ENCODE assay signal across 24 mouse cellular contexts in the genomic region with DNA sequence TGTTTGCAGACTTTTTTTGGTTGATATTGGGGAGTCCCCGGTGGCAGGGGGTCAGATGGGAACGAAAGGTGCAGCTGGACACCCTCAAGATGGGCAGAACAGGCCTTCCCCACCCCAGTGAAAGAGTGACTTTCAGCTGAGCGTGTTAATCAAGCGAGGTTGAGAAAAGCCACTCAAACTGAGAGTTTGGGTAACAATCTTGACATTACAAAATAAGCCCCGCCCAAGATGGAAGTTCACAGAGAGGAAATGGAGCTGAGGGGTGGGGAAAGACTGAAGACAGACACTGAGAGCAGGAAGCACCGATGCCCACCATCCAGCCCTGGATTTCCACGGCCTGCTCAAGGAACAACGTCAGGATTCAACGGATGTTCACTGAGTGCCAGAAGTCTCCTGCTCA.
DNase-seq lines count a peak whose midpoint lies in the region; ATAC-seq and TF ChIP-seq lines count a peak whose summit lies in the region.
"Had no signal": no experiment of that assay in that cellular context is flagged by ENCODE, and none has a peak within 500 bp of the region (broad histone marks: within the 10 kb centered on the region; RNA-seq: fewer than 3 reads in every experiment).

No protein-coding gene starts in this region.

- ATAC-seq in megakaryocyte progenitor cell, adult 5-6 weeks (replicated peaks; ENCODE audit: poor library complexity) = peak; percentile 37
- ATAC-seq in activated CD4-positive, CD25-positive, alpha-beta regulatory T cell, adult 4 months = no peak
- no peak for ATAC-seq in midbrain, embryonic 15.5 days (replicated peaks)
- ATAC-seq: forebrain, postnatal 0 days; hindbrain, postnatal 0 days; intestine, embryonic 15.5 days had no signal

- TF ChIP-seq POLR2A in bone marrow, adult 2 months (IDR thresholded peaks at IDR 0.05; ENCODE audit: borderline replicate concordance, control insufficient read depth, low read depth, low read length) = no peak

- H3K27ac ChIP-seq in heart, embryonic 10.5 days = 0 out of 2 replicates have a peak overlapping the region, but pooled peaks have one; percentile 85
- H3K27ac ChIP-seq in bone marrow, adult 2 months (ENCODE audit: control insufficient read depth, insufficient read depth, low read depth, low read length, poor library complexity) = peak overlapping the region; percentile 80
- H3K27ac ChIP-seq in midbrain, embryonic 15.5 days = no peak overlapping the region
- H3K27ac ChIP-seq: embryonic facial prominence, embryonic 12.5 days; forebrain, embryonic 12.5 days; gastrocnemius, adult 2 months; hindbrain, embryonic 13.5 days; hindbrain, postnatal 0 days; intestine, embryonic 15.5 days had no signal

- H3K4me3 ChIP-seq in heart, embryonic 10.5 days = no peak overlapping the region
- H3K4me3 ChIP-seq in bone marrow, adult 2 months (replicated peaks; ENCODE audit: control insufficient read depth, low read depth, low read length) = peak overlapping the region; percentile 25
- H3K4me3 ChIP-seq in midbrain, embryonic 15.5 days = no peak overlapping the region
- H3K4me3 ChIP-seq: embryonic facial prominence, embryonic 12.5 days; forebrain, embryonic 12.5 days; gastrocnemius, adult 2 months; hindbrain, embryonic 13.5 days; intestine, embryonic 15.5 days had no signal

- H3K4me2 ChIP-seq in midbrain, embryonic 15.5 days = no peak overlapping the region
- H3K4me2 ChIP-seq: embryonic facial prominence, embryonic 12.5 days; forebrain, embryonic 12.5 days; heart, embryonic 11.5 days; hindbrain, embryonic 13.5 days; intestine, embryonic 15.5 days had no signal

- 86% methylated on average over 9 of the region's 9 CpGs for WGBS in heart, embryonic 10.5 days
- 37% methylated on average over 9 of the region's 9 CpGs for WGBS in bone marrow, adult 2 months
- 89% methylated on average over 9 of the region's 9 CpGs for WGBS in midbrain, embryonic 15.5 days

- intact Hi-C loops in heart, postnatal 36 days (cut with DNase I) = loop anchor here (2.0 to 5.0 kb wide), 3 partner anchors 116 to 561 kb away; no protein-coding TSS in a partner anchor

- peaks cover 71% of the 10 kb centered on the region for H3K4me1 ChIP-seq in heart, embryonic 10.5 days
- H3K4me1 ChIP-seq in bone marrow, adult 2 months (ENCODE audit: control insufficient read depth, insufficient read depth, low read length) = peaks cover 12% of the 10 kb centered on the region
- peaks cover 7% of the 10 kb centered on the region; the same call in 1 of the 2 replicates for H3K4me1 ChIP-seq in midbrain, embryonic 15.5 days

- no peaks in the 10 kb centered on the region for H3K9me3 ChIP-seq in heart, embryonic 10.5 days
- no peaks in the 10 kb centered on the region for H3K9me3 ChIP-seq in midbrain, embryonic 15.5 days
- H3K9me3 ChIP-seq: embryonic facial prominence, embryonic 12.5 days; forebrain, embryonic 12.5 days; G1E; hindbrain, embryonic 13.5 days; intestine, embryonic 15.5 days had no signal

- TF ChIP-seq CTCF in bone marrow, adult 2 months (IDR thresholded peaks at IDR 0.05; ENCODE audit: control insufficient read depth, insufficient read depth, low read length) = no peak

- no peak for DNase-seq in heart, embryonic 10.5 days (ENCODE audit: low spot score)
- no peak for DNase-seq in heart, postnatal 36 days
- peak; percentile 36 for DNase-seq in lung, postnatal 10 days
- no peak for DNase-seq in lung, adult 18-20 months
- DNase-seq: adrenal gland, postnatal 10 days; cerebellum, adult 11-12 months; cerebellum, adult 9-10 months; cerebellum, postnatal 25 days; forebrain, postnatal 0 days; gastrocnemius, adult 2 months; gastrocnemius, postnatal 36 days; heart, adult 18-20 months; heart, postnatal 4 days had no signal

- no peaks in the 10 kb centered on the region for H3K27me3 ChIP-seq in heart, embryonic 10.5 days (ENCODE audit: insufficient read depth, poor library complexity, severe bottlenecking)
- no peaks in the 10 kb centered on the region; the same call in 1 of the 2 replicates for H3K27me3 ChIP-seq in midbrain, embryonic 15.5 days (replicated peaks)
- H3K27me3 ChIP-seq: embryonic facial prominence, embryonic 12.5 days; forebrain, embryonic 12.5 days; hindbrain, embryonic 13.5 days; intestine, embryonic 15.5 days had no signal

- no peaks in the 10 kb centered on the region for H3K36me3 ChIP-seq in heart, embryonic 10.5 days
- no peaks in the 10 kb centered on the region for H3K36me3 ChIP-seq in midbrain, embryonic 15.5 days (replicated peaks)
- H3K36me3 ChIP-seq: embryonic facial prominence, embryonic 12.5 days; forebrain, embryonic 12.5 days; G1E; hindbrain, embryonic 13.5 days; intestine, embryonic 15.5 days had no signal

- H3K9ac ChIP-seq in midbrain, embryonic 15.5 days = no peak overlapping the region
- H3K9ac ChIP-seq: embryonic facial prominence, embryonic 12.5 days; forebrain, embryonic 12.5 days; forebrain, postnatal 0 days; hindbrain, embryonic 13.5 days; intestine, embryonic 15.5 days had no signal
